Mouse (Mus musculus) C2C12 (cell line): ENCODE results near the gene Misp. TPM values are rescaled to one million over a fixed set of nuclear protein-coding genes. Genes with fewer than 3 reads are reported as not detected.

ENCODE experiments used
- H3K27me3 ChIP-seq: one replicate; pipeline ENCODE4 v1.6.1; 2011; ENCODE audit not compliant: control insufficient read depth, insufficient read depth, insufficient read length
- H3K36me3 ChIP-seq: one replicate; pipeline ENCODE4 v1.6.1; 2011; ENCODE audit not compliant: control insufficient read depth, insufficient read depth
- H3K4me3 ChIP-seq: one replicate; pipeline ENCODE4 v1.5.1; 2011; ENCODE audit warnings: mild to moderate bottlenecking, control low read depth; ENCODE audit not compliant: poor library complexity, insufficient read depth, severe bottlenecking
- H3K79me2 ChIP-seq: one replicate; pipeline ENCODE4 v1.6.1; 2011; ENCODE audit not compliant: control insufficient read depth, insufficient read depth
- H3K79me3 ChIP-seq: one replicate; pipeline ENCODE4 v1.6.1; 2011; ENCODE audit warnings: low read depth, control low read depth
- H3ac ChIP-seq: one replicate; pipeline ENCODE3; 2011; ENCODE audit warnings: low read depth; ENCODE audit not compliant: control insufficient read depth, insufficient read length
- CEBPB ChIP-seq: IDR thresholded peaks from one replicate; pipeline ENCODE4 v1.6.1; 2011; ENCODE audit warnings: low read depth, mild to moderate bottlenecking, control low read depth, moderate library complexity
- CTCF ChIP-seq: IDR thresholded peaks from one replicate; pipeline ENCODE4 v1.5.1; 2011; ENCODE audit not compliant: control insufficient read depth, insufficient read depth, insufficient read length
- FOSL1 ChIP-seq: IDR thresholded peaks from one replicate; pipeline ENCODE4 v1.8.0; 2011; ENCODE audit warnings: mild to moderate bottlenecking, low read length; ENCODE audit not compliant: poor library complexity, insufficient read depth, severe bottlenecking
- MAX ChIP-seq: IDR thresholded peaks from one replicate; pipeline ENCODE4 v1.6.1; 2011; ENCODE audit warnings: mild to moderate bottlenecking, control low read depth
- MYOD1 ChIP-seq: IDR thresholded peaks from one replicate; pipeline ENCODE4 v1.6.1; 2011; ENCODE audit warnings: low read depth; ENCODE audit not compliant: control insufficient read depth, insufficient read length
- MYOG ChIP-seq: IDR thresholded peaks from one replicate; pipeline ENCODE4 v1.6.1; 2011; ENCODE audit not compliant: control insufficient read depth, insufficient read length; ENCODE audit errors: extremely low read depth
- USF1 ChIP-seq: IDR thresholded peaks from one replicate; pipeline ENCODE4 v1.6.1; 2011; ENCODE audit warnings: low read depth, mild to moderate bottlenecking, control low read depth, moderate library complexity
- polyA plus RNA-seq: library from polyadenylated mRNA; unstranded; fragments of >200 nt; fragmentation: generic; extraction: Trizol; gene quantifications from one replicate; pipeline ENCODE4 v1.2.1, GENCODE M21; 2012; ENCODE audit warnings: missing spikeins

Misp gene
- polyA plus RNA-seq, 1 experiment: not detected

DNA sequence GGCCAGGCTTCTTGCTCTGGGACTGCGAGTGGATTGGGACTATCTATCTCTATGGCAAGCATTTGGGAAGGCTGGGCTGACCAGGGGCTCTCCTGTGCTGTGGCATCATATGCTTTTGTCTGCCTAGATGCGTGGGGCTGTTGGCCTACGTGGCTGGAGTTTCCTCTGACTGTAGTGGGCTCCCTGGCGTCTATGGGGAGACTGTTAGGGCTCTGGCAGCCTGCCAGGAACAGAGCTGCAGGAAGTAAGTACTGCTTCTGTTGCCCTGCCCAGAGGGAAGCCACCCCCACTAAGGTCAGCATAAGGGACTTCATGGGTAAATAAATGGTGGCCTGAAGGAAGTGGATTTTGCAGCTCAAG, 36.6 kb downstream of the Misp start:
- H3K27me3 ChIP-seq: no peaks in the 10 kb centered on the region
- peaks cover 68% of the 10 kb centered on the region for H3K36me3 ChIP-seq
- peak overlapping the region; percentile 87 for H3K4me3 ChIP-seq
- H3K79me3 ChIP-seq: peaks cover 75% of the 10 kb centered on the region
- peaks cover 88% of the 10 kb centered on the region for H3K79me2 ChIP-seq
- H3ac ChIP-seq: peak overlapping the region; percentile 81
- no peak for TF ChIP-seq CTCF
- TF ChIP-seq MYOG: no peak
- TF ChIP-seq USF1: no peak
- TF ChIP-seq CEBPB: no peak
- TF ChIP-seq MYOD1: no peak

DNA sequence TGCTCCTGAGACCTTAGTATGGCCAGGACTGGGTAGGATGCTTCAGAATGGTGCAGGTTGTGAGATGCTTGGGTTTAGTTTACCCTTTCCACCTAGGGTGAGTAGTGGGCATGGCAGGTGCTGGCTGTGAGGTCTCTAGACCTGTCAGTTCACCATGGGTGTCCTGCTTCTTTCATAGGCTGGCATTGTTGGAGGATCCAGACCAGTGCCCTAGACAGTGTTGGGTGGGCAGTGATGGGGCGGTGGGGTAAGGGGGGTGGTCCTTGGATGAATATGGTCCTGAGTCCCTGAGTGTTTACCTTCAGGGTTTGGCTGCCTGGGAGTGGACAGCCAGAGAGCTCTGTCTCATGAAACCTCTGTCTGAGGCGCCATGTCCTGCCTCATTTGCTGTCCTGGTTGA, 37.1 kb downstream of the Misp start:
- Histone ChIP-seq H3K79me3 (peaks cover 72% of the 10 kb centered on the region), H3ac (peak overlapping the region; percentile 2), H3K27me3 (no peaks in the 10 kb centered on the region), H3K36me3 (peaks cover 72% of the 10 kb centered on the region), H3K4me3 (peak overlapping the region; percentile 87), H3K79me2 (peaks cover 86% of the 10 kb centered on the region)
- TF ChIP-seq CTCF (no peak), FOSL1 (no peak), MYOD1 (no peak)

DNA sequence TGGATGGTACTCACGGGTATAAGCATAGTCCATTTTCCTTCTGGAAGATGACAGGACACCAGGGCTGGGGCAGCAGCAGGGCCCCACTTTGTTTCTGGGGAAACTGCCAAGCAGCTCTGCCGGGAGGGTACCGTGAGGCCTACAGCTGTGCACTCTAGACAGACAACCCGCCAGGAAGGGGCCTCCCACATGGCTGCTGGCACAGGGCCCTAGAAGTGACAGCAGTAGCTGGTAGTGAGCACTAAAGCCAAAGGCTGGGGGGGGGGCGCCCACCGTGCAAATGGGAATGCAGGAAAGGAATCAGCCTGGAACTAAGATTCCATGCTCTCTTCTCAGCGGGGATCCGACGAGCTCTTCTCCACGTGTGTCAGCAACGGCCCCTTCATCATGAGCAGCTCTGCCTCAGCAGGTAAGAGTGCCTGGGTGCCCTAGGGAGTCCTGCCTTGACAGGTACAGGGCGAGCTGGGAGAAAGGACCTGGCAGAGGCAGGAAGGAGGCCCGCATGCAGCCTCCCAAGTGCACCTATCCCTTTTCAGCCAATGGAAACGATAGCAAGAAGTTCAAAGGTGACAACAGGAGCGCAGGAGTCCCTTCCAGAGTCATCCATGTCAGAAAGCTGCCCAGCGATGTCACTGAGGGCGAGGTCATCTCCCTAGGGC, 37.8 kb downstream of the Misp start:
- H3K79me2 ChIP-seq: peaks cover 83% of the 10 kb centered on the region
- no peak overlapping the region for H3K4me3 ChIP-seq
- no peak overlapping the region for H3ac ChIP-seq
- TF ChIP-seq MYOD1 (no peak), CTCF (no peak), MAX (no peak), FOSL1 (no peak), USF1 (no peak), CEBPB (no peak), MYOG (no peak)
- H3K36me3 ChIP-seq: peaks cover 79% of the 10 kb centered on the region
- no peaks in the 10 kb centered on the region for H3K27me3 ChIP-seq
- peaks cover 71% of the 10 kb centered on the region for H3K79me3 ChIP-seq

DNA sequence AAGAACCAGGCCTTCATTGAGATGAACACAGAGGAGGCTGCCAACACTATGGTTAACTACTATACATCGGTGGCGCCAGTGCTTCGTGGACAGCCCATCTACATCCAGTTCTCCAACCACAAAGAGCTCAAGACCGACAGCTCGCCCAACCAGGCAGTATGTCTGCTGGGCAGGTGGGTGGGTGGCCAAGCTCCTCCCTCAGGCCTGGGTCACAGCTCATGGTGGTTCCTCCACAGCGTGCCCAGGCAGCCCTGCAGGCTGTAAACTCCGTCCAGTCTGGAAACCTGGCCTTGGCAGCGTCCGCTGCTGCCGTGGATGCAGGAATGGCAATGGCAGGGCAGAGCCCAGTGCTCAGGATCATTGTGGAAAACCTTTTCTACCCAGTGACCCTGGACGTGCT, 38.3 kb downstream of the Misp start:
- H3K79me3 ChIP-seq: peaks cover 71% of the 10 kb centered on the region
- TF ChIP-seq FOSL1 (no peak), CEBPB (no peak), USF1 (no peak), MAX (no peak)
- peaks cover 83% of the 10 kb centered on the region for H3K79me2 ChIP-seq
- peaks cover 84% of the 10 kb centered on the region for H3K36me3 ChIP-seq
- no peak overlapping the region for H3ac ChIP-seq
- H3K4me3 ChIP-seq: no peak overlapping the region
- no peaks in the 10 kb centered on the region for H3K27me3 ChIP-seq

DNA sequence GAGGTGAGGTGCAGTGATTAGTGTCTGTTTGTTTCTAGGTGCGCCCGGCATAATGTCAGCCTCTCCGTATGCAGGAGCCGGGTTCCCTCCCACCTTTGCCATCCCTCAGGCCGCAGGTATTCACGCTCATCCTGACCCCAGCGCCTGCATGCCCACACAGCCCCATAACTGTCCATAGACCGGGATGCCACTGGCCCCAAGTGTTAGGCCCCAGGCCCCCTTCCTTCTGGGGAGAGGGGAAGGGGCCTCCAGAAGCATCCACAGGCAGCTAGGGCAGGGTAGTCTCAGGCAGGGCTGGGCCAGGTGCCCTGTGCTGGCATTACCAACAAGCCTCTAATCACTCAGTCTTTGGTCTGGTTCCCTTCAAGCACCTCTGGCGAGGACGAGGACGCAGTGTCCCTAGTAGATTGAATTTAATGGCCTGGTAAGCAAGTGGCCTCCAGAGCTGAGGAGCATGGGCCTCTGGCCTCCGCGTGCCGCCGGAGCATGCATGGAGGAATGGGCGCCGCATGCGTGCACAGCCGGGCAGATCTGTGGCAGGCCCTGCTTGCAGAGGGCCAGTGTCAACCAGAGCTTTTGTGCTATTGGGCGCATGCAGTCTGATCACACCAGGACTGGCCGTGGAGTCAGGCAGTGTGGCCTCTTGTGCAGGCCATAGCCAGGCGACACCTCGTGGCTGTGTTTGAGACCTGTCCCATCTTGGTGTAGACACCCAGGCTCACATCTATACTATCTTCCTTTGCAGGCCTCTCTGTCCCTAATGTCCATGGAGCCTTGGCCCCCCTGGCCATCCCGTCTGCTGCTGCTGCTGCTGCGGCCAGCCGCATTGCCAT, 39.5 kb downstream of the Misp start:
- peaks cover 74% of the 10 kb centered on the region for H3K79me2 ChIP-seq
- peaks cover 93% of the 10 kb centered on the region for H3K36me3 ChIP-seq
- peaks cover 63% of the 10 kb centered on the region for H3K79me3 ChIP-seq
- no peaks in the 10 kb centered on the region for H3K27me3 ChIP-seq
- TF ChIP-seq FOSL1 (no peak), CEBPB (no peak)
- H3K4me3 ChIP-seq: no peak overlapping the region
- H3ac ChIP-seq: no peak overlapping the region

DNA sequence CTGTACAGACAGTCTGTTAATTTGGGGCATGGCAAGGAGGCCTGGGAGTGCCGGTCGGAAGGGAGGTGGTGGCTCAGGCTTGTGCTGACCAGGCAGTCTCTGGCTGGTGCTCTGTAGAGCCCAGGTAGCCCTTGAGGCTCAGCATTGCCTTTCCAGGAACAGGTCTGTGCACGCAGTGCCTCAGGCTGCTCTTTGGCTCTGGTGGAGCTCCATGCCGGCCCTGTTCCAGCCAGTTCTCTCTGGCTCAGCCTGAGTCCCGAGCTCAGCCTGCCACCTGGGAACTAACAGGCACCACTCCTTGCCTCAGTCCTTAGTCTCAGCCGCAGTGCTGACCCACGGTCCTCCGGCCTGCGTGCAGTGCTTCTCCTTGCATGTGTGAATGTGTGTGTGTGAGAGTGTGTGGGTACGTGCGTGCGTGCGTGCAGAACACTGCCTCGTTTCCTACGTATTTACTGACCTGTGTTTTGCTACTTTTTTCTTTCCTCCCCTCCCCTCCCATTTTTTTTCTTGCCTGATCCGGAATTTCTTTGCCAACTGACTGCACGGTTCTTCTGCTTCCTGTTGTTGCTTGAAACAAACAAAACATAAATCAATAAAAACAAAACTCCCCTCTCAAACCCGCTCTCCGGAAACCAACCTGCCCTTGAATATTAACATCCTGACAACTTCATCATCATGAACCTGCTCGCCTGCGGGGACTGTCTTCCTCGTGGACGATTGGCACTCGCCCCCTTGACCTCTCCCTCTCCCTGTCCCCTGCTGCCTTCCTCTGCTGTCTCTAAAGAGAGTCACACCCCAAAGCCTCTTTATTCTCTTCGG, 40.6 kb downstream of the Misp start:
- no peak overlapping the region for H3ac ChIP-seq
- peaks cover 62% of the 10 kb centered on the region for H3K79me2 ChIP-seq
- no peaks in the 10 kb centered on the region for H3K27me3 ChIP-seq
- H3K36me3 ChIP-seq: peaks cover 86% of the 10 kb centered on the region
- TF ChIP-seq USF1 (no peak), CTCF (no peak), FOSL1 (no peak), CEBPB (no peak), MYOG (no peak), MYOD1 (no peak), MAX (no peak)
- no peak overlapping the region for H3K4me3 ChIP-seq
- H3K79me3 ChIP-seq: peaks cover 51% of the 10 kb centered on the region
